Mouse (Mus musculus) ES-Bruce4 (cell line): ENCODE data around the gene Arhgef1. TPM values are rescaled to one million over a fixed set of nuclear protein-coding genes. Genes with fewer than 3 reads are reported as not detected.

Source experiments
- H3K27ac ChIP-seq: 2 replicates; pipeline ENCODE4 v1.5.1; 2012; ENCODE audit warnings: low read length, inconsistent platforms; ENCODE audit not compliant: insufficient read depth
- H3K27me3 ChIP-seq: 2 replicates; pipeline ENCODE4 v1.6.1; 2012; ENCODE audit warnings: mild to moderate bottlenecking, low read length, inconsistent platforms; ENCODE audit not compliant: control insufficient read depth, poor library complexity, insufficient read depth, severe bottlenecking
- H3K36me3 ChIP-seq: 2 replicates; pipeline ENCODE4 v1.6.1; 2012; ENCODE audit warnings: inconsistent platforms, mild to moderate bottlenecking, low read length, moderate library complexity; ENCODE audit not compliant: control insufficient read depth, poor library complexity, insufficient read depth, severe bottlenecking
- H3K4me1 ChIP-seq: one replicate; pipeline ENCODE4 v1.8.1; 2011; ENCODE audit warnings: low read length; ENCODE audit not compliant: control insufficient read depth, insufficient read depth
- H3K4me3 ChIP-seq: 2 replicates; pipeline ENCODE4 v1.5.1; 2011; ENCODE audit warnings: low read depth, mild to moderate bottlenecking, low read length
- H3K9ac ChIP-seq: 2 replicates; pipeline ENCODE4 v1.6.1; 2012; ENCODE audit warnings: low read depth, mild to moderate bottlenecking, inconsistent platforms; ENCODE audit not compliant: poor library complexity, severe bottlenecking
- H3K9me3 ChIP-seq: replicated peaks from 2 replicates; pipeline ENCODE4 v1.6.1; 2012; ENCODE audit warnings: mild to moderate bottlenecking, low read length, inconsistent platforms; ENCODE audit not compliant: control insufficient read depth, poor library complexity, insufficient read depth, severe bottlenecking
- CTCF ChIP-seq: IDR thresholded peaks from one replicate; pipeline ENCODE4 v1.8.1; 2011; ENCODE audit warnings: low read depth, low read length
- EP300 ChIP-seq: IDR thresholded peaks from 2 replicates; pipeline ENCODE4 v1.6.1; 2011; ENCODE audit warnings: low read depth, low read length; ENCODE audit not compliant: insufficient read depth
- POLR2A ChIP-seq: IDR thresholded peaks from one replicate; pipeline ENCODE4 v1.8.1; 2011; ENCODE audit warnings: low read length; ENCODE audit not compliant: insufficient read depth
- polyA plus RNA-seq: library from polyadenylated mRNA; stranded (reverse); fragments of >200 nt; gene quantifications from 2 replicates; pipeline ENCODE4 v1.2.4, GENCODE M21; 2011; ENCODE audit warnings: low read depth; ENCODE audit not compliant: missing spikeins, insufficient read depth, insufficient read length

Arhgef1 gene
- polyA plus RNA-seq, 1 experiment = 90.5 TPM

GRCm38 (mm10) chr7:24955226-24955625 is 52.5 kb downstream of the Arhgef1 start:
- Histone ChIP-seq H3K9me3 (no peaks in the 10 kb centered on the region; the same call in 1 of the 2 replicates), H3K9ac (peak overlapping the region; percentile 75), H3K27ac (no peak overlapping the region), H3K4me3 (peak overlapping the region; percentile 64), H3K27me3 (peaks cover 7% of the 10 kb centered on the region; the same call in 1 of the 2 replicates), H3K36me3 (no peaks in the 10 kb centered on the region), H3K4me1 (no peaks in the 10 kb centered on the region)
- no peak for TF ChIP-seq POLR2A
- no peak for TF ChIP-seq CTCF
- TF ChIP-seq EP300 = no peak

DNA sequence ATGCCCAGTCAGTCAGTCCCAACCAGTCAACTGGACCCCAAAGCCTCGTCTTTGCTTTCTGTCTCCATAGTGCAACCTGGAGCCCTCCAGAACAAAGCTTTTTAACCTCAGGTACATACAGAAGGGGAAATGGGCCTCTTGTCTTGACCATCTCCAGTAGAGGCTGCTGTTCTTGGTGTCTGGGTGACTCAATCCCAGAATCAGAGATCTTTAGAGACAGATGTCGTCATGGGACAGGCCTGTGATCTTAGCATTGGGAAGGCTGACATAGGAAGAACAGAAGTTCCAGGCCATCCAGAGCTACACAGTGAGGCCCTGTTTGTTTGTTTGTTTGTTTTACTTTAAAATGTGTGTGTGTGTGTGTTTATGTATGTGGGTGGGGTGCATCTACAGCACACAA is 61.6 kb downstream of the Arhgef1 start:
- Histone ChIP-seq H3K36me3 (no peaks in the 10 kb centered on the region), H3K27me3 (no peaks in the 10 kb centered on the region), H3K4me3 (no peak overlapping the region), H3K4me1 (no peaks in the 10 kb centered on the region), H3K9me3 (no peaks in the 10 kb centered on the region), H3K9ac (no peak overlapping the region), H3K27ac (no peak overlapping the region)
- TF ChIP-seq EP300 (no peak), POLR2A (no peak), CTCF (no peak)

GRCm38 (mm10) chr7:24964897-24965535 is 62.3 kb downstream of the Arhgef1 start:
- no peak overlapping the region for H3K4me3 ChIP-seq
- H3K4me1 ChIP-seq = no peaks in the 10 kb centered on the region
- no peaks in the 10 kb centered on the region for H3K9me3 ChIP-seq
- no peaks in the 10 kb centered on the region for H3K36me3 ChIP-seq
- H3K27me3 ChIP-seq = no peaks in the 10 kb centered on the region
- TF ChIP-seq EP300 (no peak), CTCF (peak; percentile 73)
- no peak overlapping the region for H3K27ac ChIP-seq
- no peak overlapping the region for H3K9ac ChIP-seq

GRCm38 (mm10) chr7:24967966-24968365 is 65.3 kb downstream of the Arhgef1 start:
- Histone ChIP-seq H3K27ac (no peak overlapping the region), H3K27me3 (no peaks in the 10 kb centered on the region)

GRCm38 (mm10) chr7:24968463-24968862 is 65.8 kb downstream of the Arhgef1 start:
- Histone ChIP-seq H3K4me1 (no peaks in the 10 kb centered on the region), H3K4me3 (no peak overlapping the region), H3K9me3 (no peaks in the 10 kb centered on the region), H3K9ac (no peak overlapping the region), H3K36me3 (no peaks in the 10 kb centered on the region), H3K27ac (no peak overlapping the region), H3K27me3 (no peaks in the 10 kb centered on the region)
- no peak for TF ChIP-seq CTCF

More at GRCm38 (mm10) chr7:24967966-24968365, 65.3 kb downstream of the Arhgef1 start:
- Histone ChIP-seq H3K4me1 (no peaks in the 10 kb centered on the region), H3K4me3 (no peak overlapping the region), H3K9ac (no peak overlapping the region), H3K36me3 (no peaks in the 10 kb centered on the region), H3K9me3 (no peaks in the 10 kb centered on the region)
- TF ChIP-seq CTCF (no peak), EP300 (no peak), POLR2A (no peak)

DNA sequence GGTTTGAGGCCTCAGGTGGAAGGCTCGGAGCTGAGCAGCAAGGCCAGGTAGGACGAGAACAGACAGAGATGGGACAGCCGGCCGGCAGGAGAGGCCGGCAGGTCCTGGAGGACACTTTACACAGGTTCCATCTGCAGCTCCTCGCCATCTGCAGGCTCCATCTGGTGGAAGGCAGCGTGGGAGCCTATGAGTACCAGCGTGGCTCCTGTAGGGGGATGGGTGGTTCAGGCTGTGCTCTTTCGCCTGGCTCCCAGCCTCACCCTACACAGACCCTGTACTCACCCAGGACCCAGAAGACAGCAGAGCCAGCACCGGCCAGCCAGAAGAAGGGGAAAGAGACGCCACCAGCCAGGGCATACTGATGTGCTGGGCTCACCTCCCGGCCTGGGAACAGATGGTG is 67.1 kb downstream of the Arhgef1 start:
- H3K4me1 ChIP-seq = peaks cover 2% of the 10 kb centered on the region
- no peaks in the 10 kb centered on the region for H3K9me3 ChIP-seq
- no peak for TF ChIP-seq CTCF
- no peak for TF ChIP-seq EP300
- TF ChIP-seq POLR2A = no peak
- H3K27me3 ChIP-seq = no peaks in the 10 kb centered on the region
- no peak overlapping the region for H3K27ac ChIP-seq
- H3K4me3 ChIP-seq = no peak overlapping the region
- H3K36me3 ChIP-seq = no peaks in the 10 kb centered on the region
- no peak overlapping the region for H3K9ac ChIP-seq
